Mouse (Mus musculus): ENCODE data around the gene Tmbim4.

Tmbim4 gene

DNA sequence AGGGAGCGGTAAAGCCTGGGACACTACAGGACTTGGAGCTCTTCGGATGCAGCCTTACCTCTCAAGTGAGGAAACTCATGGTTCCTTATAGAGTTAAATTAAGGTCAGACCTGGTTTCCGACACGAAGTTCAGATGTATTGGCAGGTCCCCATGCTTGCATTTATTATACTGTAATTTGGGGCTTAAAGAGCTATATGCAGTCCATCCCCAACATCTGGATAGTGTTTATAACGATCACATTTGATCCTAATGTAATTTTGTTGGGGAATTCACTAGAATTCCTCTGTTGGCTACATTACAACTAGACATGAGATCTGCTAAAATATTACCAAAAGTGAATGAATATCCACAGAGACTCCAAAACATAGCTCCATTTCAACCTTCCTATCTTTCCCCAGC is 44.3 kb downstream of the Tmbim4 start:
- DNase-seq (ENCODE audit: low spot score), result no peak

DNA sequence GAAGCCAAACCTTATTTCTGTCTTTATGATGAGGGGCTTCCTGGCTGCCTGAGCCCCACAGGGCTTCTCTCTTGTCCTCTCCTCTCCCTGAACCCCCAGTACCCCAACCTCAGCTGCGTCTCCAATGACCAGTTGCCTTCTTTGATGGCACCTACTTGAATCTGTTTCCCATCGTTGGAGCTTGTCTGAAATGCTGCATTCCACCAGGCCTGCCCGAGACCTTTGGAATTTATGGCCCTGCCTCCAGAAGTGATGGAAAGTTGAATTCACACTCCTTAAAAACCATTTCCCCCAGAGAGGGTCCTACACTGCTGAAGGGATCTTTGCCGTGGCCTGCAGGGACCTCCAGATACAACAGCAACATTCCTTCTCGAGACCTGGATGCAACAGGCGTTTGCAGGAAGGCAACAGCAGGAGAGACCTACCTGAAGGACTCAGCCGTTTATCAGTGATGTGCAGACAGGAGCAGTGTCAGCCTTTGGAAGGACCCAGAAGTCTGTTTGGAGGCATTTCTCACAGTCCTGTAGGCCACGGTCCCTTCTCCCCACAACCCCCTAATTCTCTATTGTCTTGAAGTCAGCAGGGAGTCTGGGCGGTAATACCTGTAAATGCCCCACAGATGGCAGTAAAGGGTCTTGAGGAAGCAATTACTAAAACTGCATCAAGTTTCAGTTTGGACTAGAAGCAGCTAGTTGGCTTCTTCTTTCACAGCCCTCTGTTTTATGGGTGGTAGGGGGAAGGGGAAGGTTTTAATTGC is 45.8 kb downstream of the Tmbim4 start:
- DNase-seq (ENCODE audit: low spot score), result peak; percentile 93

DNA sequence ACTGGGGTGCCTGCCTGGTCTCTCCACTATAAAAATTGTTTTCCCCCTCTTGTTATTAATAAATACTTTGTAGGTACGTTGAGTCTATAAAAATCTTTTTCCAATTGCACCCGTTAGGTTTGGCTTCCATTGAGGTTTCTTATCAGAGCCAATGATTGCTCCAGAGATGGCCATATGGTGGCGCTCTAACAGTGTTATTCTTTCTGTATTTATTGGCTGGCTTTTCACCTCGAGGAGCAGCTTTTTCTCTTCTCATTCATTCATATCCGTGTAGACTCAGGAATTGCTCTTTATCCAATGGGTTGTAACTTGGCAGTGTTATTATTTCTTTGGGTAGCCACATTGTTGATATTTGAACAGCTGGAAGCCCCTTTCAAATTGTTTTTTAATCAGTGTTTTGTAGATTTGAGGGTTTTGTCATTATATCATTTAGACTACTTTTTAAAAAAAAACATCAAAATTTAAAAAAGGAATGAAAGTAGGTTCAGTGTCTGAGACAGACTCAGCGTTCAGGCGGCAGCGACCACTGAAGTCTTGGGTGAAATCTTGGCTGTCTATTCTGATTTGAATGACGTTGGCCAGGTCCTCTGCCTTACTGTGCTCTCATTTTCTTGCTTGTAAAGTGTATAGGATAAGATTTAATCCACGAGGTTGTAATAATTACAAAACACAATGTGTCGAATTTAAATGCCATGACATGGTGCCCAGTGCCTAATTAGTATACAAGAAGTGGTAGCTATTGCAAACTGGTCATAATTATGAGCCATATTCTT is 49.7 kb downstream of the Tmbim4 start:
- DNase-seq (ENCODE audit: low spot score), result no peak

DNA sequence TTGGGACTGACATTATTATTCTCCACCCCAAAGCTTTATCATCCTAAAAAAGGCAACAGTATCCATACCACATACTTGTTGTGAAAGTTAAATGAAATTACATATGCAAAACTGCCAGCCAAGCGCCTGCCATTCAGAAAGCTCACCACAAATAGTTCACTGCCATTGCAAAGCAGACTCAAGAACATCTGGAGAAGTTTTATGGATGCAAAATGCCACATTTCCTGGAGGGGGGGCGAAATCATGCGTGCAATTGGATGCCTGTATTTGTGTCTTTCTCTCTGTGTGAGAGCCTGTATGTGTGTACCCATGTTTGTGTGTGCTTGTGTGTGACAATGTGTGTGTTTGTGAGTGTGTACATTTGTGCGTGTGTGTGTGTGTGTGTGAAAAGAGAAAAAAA is 50.4 kb downstream of the Tmbim4 start:
- DNase-seq (ENCODE audit: low spot score), result no peak

DNA sequence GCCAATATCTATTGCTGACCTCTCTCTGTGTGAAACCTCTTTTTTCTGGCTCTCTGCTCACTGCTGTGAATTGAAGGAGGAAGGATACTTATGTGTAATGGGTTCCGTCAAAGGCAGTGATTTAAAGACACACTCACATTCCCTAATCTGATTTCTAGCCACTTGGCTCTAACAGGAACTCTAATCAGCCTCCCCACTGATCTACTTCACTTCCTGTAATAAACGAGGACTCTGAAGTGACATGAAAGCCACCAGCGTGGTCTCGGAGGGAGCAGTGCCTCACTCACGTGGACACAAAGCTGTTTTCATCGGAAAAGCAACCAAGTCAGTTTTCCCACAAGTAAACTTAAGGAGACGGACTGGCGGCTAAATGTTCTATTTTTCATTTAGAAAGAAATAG is 51.4 kb downstream of the Tmbim4 start:
- no peak for DNase-seq (ENCODE audit: low spot score)

DNA sequence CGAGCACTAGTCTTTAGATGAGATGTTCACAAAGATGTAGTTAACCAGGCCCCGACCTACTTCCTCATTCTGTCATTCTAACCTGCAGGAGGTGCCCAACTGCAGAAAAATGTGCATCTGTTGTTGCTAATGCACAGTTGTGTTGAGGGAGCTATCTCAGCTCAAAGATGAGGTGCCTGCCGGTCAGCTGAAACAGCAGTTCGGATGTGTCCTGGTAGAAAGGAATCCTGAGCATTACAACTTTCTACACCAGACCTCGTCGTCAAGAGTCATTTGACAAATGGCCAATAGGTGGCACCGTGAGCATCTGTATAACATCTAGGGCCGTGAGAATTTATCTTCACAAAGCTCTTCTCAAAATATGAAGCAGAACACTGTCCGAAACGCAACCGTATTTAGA is 55.8 kb downstream of the Tmbim4 start:
- DNase-seq (ENCODE audit: low spot score), result peak; percentile 92

DNA sequence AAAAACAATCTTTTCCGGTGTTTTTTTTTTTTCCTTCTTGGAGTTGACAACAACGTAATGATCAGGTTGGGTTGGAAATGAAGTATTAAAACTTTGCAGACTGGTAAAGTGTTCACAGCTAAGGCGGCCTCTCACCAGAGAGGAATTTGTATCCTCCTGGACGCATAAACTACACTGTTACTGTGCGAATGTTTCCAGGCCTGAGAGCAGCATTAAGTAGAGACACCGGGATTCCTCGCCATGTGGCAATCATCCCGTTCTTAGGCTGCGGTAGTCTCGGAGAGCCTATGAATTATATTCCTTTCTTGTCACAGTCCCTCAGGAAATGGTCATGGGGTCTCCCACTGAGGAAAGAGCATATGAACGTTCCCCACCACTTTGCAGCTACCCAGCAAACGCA is 66.4 kb downstream of the Tmbim4 start:
- no peak for DNase-seq (ENCODE audit: low spot score)

DNA sequence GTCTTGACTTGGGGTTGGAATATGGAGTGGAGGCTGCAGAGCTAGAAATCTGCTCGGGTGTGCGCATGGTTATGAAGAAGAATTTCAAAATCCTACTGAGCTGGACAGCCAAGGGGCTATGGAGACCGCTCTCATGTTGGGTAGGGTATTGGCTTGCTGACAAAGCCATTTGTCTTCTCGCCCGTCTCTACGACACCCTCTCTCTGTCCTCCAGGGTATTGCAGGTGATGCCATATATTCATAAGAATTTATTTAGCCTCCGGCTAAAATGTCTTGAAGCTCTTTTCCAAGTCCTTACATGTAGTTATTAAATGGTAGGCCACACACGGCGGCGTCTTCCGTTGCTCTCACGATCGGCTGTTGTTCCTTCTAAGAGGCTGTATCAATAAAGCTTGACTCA is 68.6 kb downstream of the Tmbim4 start:
- no peak for DNase-seq (ENCODE audit: low spot score)

DNA sequence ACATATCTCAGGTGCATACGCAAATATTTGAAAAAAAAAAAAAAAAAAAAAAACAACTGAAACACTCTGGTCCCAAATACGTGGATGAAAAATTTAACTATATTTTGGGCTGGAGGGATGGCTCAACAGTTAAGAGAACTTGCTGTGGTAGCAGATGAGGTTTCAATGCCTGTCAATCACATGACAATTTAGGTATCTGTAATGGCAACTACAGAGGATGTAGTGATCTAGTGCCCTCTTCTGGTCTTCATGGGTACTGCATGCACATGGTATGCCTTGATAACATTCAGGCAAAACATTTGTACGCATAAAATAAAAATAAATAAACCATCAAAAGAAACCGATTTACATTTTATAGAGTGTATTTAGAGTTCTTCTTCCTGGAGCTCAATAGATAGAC is 69.4 kb downstream of the Tmbim4 start:
- DNase-seq (ENCODE audit: low spot score), result peak; percentile 80

DNA sequence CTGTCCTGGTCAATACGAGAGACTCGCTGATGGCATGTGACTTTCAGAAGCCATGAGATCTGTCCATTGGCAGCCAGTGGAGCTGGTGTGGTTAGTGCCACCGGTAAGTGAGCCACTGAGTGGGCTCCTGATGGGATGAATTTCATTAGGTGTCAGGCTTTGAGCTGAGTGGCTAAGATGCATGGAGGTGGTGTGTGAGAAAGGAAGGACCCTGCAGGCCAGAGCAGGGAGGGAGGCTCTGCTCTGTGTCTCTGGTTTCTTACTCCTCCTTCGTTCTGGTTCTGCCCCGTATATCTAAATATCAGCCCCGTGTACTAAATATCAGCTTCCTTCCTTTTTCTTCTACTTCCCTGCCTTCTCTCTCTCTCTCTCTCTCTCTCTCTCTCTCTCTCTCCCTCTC is 69.9 kb downstream of the Tmbim4 start:
- DNase-seq (ENCODE audit: low spot score), result no peak

DNA sequence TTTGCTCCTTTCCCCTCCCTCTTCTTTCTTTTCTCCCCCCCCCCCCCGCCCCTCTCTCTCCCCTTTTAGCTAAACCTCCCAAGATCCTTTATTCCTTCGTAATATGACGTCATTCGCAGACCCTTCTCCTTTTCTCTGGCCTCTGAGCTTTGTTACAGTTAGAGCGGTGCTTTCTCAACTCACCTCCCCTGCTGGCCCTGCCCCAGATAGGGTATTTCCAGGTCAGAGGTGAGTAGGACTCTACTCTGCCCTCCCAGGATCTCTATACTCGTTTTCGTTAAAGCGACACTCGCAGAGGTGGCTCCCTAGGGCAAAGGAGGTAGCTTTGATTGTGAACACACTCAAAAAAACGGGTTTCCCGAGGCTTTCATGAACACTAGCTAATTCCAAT is 70.5 kb downstream of the Tmbim4 start:
- DNase-seq (ENCODE audit: low spot score), result peak; percentile 67

DNA sequence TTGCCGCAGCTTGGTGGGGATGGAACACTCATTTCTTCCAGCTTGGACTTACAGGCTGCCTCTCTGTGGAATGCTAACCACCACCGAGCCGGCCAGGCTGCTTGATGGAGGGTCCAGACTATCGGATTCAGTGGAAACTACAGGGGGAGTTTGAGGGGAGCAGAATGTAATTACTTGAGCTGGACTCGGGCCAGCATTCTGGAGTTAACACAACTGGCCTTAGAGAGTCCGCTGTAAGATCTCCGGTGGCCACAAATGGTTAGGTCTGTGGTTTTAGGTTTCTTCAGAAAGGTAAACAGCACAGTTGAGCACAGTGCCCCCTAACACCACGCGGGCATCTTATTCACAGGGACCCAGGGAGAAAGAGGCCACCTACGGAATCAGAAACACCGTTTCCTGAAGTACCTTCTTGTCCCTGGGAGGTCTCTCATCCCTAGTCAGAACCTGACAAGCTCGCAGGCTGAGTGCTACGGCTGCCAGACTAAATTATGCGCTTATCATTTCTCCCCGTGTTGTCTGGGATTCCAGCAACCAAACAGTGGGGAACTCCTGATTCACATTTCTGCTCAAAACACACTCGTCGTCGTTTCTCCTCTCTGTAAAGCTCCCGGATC is 71.0 kb downstream of the Tmbim4 start:
- DNase-seq (ENCODE audit: low spot score), result peak; percentile 70

DNA sequence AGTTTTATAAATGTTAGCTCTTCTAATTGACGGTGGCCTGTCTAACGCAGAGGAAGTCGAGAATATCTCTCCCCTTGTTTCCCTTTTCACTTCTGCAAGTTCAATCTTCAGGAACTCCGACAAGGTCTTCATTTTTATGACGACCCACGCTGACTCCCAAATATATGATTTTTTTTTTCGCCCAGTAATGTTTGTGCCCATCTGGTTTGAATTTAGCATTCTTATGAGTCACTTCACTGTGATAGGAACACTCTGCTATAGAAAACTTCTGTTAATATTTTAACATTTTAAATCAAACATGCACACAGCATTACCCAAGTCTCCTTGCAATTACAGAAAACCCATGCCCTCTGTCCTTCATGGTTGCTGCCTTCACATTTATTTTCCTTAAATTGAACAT is 71.9 kb downstream of the Tmbim4 start:
- DNase-seq (ENCODE audit: low spot score), result no peak

Measured in embryo, embryonic 10.5 days (tissue).